Mouse (Mus musculus) cerebellum, adult 9-11 months (tissue): ENCODE results near the gene Usp47.
"Not testable (repeated sequence)": the region's sequence is repeated elsewhere in the genome, so short reads cannot be mapped to it uniquely, and the experiment has no call there.

ENCODE experiments used
- DNase-seq: peaks from one replicate; pipeline ENCODE4 v3.0.0; 2022

Usp47 gene

DNA sequence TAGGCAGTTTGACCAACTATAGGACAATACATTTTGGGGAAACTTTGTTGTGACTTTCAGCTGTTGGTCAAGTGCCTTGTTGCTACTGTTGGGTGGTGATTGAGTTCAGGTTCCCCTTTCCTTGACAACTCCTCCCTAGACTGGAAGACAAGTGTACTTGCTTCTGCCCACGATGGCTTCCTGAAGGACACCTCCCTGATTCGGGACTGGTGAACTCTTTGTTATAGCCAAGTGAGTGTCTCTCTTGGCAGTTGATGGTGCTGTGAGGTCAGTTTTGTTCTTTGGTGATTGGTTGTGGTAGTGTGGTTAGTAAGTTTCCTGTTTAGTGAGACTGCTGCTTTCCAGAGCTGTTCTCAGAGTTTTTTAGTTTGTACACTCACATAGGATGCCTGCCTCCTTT lies 19.5 kb downstream of the Usp47 start:
- DNase-seq: no peak

DNA sequence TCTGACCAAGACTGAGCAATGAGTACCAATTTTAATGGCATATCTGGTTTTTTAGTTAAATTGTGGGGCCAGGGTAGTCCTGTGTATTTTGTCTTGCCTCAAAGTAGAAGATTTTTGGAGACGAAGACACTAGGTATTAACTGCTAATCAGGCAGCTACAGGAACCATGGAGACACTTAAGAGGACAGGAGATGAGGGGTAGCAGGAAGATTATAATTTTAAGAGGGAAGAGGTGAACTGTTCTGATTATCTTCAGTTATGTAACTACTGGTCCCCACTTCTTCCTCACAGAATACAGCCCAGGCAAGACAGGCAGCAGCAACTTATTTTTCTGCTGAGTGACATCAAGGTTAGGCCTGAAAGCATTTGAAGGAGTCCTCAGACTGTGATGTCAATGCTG lies 21.9 kb downstream of the Usp47 start:
- DNase-seq: no peak

DNA sequence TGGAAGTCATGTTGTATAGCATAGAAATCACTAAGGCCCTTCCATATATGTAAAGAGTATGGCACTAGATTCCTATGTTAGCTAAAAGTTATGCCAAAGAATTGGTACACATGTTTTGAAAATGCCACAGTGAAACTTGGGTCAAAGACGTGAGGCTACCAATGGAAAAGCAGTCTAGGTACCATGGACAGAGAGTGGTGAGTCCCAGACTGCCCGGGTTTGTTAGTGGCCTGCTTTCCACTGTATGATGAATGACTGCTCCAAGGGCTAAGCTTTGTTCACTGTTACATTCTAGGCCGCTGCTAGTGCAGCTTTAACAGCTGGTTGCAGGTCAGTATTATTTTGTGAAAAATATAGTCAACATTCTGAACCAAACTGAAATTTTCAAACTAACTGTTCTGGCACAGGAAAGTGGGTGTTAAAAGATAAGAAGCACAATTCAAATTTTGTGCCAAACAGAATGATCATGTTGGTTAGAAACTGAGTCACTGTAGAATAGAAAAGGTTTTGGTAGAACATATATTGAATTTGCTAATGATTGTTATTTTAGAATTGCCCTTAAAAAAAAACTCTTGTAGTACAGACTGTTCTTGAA lies 22.6 kb downstream of the Usp47 start:
- no peak for DNase-seq

DNA sequence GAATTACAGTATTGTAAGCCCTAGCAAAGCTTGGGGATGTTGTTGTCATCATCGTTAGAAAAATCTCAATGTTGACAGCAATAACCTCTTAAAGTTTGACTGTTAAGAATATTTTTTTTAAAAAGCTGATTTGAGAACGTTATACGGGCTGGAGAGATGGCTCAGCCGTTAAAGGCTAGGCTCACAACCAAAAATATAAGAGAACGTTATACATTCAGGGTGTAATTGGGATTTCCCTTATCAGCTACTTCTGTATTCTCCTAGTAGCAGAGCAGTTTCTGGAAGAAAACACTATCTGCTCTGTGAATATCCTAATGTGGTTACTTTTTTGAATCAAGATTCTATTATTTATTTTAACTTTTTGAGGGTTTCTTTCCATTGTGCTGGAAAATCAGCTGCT lies 25.3 kb downstream of the Usp47 start:
- no peak for DNase-seq

DNA sequence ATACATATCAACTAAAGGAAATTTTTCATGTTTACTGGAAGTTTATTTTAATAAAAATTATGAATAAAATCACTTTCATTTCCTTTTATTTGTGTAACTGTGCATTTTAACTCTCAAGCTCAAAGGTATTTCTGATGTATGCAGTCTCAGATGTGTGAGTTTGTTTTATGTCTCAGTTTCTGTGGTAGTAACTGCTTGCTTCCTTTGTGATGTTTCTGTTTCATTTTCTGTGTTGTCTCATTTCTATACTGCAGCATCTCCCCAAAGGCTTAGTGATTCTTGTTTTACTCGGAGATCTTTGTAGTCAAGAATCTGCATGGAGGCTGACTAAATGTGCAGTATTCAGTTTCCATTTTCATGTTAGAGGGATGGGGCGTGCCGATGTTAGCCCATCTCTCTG lies 30.4 kb downstream of the Usp47 start:
- no peak for DNase-seq

DNA sequence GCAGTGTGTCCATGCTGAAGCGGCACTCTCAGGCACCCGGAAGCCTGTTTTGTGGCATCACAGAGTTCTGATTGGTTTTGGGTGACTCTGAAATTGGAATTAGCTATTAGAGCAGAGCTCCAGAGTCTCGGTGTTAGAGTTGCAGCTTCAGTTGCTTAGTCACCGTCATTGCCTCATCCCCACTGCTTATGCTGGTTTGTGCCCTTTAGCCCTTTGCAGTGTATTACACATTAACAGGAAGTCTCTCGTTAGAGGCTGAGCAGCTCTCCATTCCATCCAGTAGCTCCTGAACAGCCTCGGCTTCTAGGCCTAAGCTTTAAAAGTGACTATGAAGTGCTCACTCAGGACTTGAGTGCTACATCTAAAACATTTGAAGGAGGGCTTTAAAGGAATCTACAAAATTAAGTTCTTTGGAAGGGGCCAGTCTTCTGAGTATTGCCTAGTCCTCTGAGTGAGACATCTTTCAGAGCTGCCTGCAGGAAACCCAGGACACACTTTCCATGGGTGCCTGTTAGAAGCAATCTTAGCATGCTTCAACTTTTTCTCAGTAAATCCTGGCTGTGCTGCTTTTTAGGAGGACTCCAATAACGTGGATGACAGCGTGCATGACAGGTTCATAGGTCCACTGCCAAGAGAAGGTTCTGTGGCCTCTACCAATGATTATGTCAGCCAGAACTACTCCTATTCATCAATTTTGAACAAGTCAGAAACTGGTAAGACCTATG lies 32.8 kb downstream of the Usp47 start:
- DNase-seq: no peak

DNA sequence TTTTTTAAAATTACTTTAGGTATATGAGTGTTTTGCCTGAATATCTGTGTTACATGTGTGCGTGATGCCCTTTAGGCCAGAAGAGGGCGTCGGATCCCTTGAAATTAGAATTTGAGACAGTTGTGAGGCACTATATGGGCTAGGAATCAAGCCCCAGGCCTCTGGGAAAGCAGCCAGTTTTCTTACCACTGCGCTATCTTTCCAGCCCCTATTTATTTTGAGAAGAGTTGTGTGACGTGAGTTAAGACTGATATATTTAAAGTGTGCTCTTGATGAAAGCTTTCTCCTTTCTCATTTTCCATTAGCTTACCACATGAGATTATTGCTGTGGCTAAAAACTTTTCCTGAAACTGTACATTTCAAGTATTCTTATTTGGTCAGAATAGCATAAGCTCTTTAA lies 51.6 kb downstream of the Usp47 start:
- DNase-seq: no peak

DNA sequence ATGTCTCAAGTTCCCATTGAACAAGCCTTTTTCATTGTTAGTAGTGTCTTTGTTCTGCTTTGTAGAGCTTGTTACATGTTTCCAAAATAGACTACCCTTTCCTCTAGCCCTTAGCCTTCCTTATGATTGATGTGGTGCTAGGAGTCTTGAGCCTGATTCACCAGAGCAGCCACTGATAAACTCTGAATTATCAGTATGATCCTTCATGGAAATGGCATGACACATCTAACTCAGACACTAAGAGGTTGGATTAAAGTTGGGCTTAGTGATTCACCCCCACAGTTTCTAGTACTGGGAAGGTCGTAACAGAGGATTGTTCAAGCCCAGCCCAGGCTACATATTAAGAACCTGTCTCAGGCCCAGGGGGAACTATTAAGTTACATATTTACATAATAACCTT lies 59.3 kb downstream of the Usp47 start:
- DNase-seq: no peak

DNA sequence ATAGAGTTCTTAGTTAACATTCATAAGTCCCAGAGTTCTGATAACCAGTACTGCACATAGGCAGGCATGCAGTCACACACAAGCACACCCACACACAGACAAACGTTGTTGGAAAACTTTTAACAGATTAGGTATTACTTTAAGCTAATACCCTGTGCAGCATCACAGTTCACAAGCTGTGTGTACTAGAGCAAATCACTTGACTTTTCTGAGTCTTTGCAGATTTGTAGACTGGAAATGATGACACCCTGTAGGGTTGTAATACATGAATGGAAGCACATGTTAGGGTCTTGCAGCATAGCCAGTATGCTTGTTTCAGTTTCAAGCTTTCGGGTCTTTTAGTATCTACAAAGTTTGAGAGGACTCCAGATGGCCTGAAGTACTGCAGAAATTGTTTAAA lies 60.9 kb downstream of the Usp47 start:
- DNase-seq: no peak

DNA sequence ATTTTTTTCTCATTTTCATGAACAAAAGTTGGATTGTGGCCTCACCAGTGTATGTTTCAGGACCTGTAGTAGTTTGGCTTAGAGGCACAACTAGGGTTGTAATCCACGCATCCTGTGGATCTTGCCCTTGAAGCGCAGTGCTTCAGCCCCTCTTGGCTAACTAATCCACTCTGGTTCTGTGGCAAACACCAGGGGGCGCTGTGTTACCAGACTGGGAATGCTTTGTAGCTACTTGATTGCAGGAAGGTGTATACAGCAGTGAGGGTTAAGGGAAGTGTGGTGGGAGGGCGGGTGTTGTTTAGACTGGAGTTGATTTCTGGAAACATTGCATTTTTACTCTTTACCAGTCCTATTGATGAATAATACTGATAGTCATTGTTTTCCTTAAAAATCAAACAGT lies 61.8 kb downstream of the Usp47 start:
- DNase-seq: peak; percentile 82

DNA sequence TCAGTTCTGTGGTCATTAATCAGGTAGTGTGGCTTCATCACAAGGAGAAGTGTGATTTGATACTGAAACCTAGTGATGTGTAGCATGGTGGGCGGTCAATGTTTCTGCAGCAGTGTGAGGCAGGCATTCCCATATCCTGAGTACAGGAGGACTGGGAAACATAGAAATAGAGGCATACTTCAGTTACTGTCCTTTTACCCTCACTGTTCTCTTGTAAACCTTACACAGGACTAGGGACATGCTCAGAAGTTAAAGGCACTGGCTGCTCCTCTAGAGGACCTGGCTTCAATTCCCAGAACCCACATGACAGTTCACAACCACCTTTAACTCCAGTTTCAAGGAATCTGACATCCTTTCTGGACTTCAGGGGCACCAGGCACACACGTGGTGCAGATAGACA lies 62.9 kb downstream of the Usp47 start:
- no peak for DNase-seq

DNA sequence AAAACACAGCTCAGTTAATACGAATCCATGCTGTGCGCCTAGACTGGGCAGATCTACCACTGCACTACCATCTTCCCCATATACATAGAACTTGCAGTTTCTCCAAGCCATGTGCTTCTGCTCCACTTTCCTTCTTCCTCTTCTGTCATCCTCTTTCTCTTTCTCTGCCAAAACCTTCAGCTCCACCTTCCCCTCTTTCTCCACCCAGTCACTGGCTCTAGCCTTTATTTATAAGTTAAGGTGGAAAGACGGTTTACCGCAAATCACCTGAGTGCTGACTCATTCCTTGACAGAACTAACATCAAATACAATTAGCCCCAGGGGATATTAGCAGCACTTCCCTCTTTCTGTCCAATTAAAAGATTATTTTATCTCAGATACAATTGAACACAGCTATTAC lies 71.6 kb downstream of the Usp47 start:
- not testable (repeated sequence) for DNase-seq

DNA sequence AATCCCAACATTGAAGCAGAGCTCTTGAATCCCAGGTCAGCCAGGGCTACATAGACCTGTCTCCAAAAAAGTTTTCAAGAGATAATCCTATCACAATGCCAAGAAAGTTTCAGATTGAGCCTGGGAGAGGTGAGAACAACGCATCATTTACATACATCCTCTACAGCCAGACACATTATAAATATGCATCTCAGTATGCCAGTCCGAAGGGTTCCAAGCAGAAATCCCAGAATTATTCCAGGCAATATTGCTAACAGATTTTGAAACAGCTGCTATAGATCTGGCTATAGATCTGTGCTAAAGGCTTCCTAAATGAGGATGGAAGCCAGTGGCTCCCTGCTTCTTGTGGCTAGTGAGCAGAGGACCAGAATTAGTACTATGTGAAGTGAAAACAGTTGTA lies 77.6 kb downstream of the Usp47 start:
- no peak for DNase-seq

DNA sequence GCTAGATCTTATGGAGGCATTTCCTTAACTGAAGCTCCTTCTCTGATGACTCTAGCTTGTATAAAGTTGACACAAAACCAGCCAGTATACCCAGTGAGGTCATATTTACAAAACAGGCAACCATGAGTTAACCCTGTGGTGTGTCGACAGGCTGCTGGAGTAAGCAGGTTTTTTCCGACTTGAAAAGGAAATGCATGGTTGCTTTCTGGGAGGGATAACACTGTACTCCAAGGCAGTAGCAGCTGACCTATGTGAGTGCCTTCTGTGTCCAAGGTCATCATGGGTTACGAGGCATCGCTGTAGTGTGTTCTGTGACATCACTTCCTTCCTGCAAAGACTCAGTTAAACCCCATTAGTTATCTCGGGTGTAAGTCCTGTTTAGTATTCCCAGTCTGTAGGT lies 79.6 kb downstream of the Usp47 start:
- no peak for DNase-seq

DNA sequence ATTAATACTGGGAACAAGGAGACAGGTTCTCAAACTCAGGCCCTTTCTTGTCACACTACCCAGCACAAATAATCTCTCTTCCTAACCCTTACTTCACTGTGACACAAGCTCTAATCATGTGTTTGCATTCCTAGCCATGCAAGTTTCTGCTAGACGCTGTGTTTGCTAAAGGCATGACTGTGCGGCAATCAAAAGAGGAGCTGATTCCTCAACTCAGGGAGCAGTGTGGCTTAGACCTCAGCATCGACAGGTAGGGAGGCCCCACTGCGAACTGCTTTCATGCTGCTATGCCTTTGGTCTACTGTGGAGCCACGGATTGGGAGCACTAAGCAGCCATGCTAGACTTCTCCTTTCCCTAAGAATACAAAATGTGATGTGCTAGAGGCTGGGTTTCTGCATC lies 80.5 kb downstream of the Usp47 start:
- DNase-seq: no peak

DNA sequence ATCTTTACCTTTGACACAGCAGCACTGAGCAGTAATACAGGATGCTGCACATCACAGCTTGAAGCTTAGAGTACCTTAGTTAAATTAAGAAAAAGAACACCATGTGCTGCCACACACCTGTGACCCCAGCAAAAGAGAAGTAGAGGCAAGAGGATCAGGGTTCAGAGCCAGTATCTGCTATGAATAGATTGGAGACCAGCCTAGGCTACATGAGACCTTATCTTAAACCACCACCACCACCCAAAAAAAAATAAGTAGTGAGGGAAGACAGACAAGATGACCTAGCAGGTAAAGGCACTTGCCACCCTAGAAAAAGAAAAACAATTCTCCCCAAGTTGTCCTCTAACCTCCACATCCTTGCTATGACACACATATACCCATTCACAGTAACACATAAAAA lies 85.5 kb downstream of the Usp47 start:
- no peak for DNase-seq

DNA sequence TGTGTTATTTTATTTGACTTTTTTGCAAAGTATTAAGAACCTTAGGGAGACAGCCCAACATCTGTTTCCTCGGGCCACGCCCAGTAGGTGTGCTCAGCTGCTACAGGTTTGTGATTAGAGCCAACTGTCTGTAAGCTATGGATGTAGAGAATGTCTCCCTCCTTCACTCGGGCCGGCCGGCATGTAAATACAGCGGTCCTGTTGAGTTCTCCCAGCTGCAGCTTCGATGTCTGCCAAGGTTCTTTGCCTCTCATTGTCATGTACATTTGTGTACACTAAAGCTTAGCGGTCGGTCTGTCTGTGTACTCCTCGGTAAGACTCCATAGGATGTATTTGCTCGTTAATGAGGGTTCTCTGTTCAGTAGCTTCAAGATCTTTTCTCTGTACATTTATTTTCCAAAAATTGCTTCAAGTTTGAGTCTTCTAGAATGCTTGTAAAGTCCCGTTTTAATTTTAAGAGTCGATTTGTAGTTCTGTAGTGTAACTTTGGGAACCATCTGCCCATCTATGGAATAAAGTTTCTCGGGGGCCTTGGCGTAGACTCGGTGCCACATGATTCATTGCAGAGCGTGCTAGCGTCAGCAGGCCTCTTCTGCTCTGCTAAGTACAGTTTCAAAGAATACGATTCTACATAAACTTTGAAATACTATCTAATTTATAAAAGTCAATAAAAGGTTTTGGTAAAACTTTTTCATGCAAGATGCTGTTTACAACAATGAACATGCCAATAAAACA lies 87.5 kb downstream of the Usp47 start:
- DNase-seq: no peak

DNA sequence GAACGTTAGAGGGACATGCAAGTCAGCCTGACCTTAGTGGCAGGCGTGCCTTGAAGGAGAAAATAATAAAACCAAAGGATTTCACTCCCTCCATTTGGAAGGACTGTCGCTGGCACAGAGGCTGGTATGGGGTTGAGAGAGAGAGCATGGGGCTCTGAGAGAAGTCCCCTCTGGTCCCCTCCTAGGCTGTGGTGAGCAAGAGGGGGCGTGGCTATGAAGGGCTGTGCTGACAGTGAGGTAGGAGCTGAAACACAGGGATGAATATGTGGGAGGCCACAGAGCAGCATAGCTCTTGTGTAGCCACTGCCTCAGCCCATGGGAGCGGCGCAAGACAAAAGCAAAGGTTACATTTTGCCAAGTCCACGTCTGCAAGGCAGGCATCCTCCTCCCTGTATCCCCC lies 94.2 kb downstream of the Usp47 start:
- DNase-seq: no peak

DNA sequence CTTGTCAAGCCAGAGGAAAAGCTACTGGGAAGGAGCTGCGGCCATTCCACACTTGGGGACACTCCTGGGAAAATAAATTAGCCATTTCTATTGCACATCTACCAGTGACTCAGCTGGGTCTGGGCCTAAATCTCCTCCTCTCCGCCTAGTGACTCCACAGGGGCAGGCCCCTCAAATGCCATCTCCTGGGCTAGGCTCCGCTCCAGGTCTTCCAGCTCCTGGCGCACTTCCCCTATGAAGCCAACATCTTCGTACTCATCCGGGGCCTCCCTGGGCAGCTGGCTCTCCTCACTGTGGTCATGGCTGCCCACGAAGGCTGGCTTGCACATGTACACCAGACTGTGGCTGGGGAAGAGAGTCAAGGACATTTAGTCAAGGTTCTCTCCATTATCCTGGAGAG lies 94.8 kb downstream of the Usp47 start:
- DNase-seq: no peak

DNA sequence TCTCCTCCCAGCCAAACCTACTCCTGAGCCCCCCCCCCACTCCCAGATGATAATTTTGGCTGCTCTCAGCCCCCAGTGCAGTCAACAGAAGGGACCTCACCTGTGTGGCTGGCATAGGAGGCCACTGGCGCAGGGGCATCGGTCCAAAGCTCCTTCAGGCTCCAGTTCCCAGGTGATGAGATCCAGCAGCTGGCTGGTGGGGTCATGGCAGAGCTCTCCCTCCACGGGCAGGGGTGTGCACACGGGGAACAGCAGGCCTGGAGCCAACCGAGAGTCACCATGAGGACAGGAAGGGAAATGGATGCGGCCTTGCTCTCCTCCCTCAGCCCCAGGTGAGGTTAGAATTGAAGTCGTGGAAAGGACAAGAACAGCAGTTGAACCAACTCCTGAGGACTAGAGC lies 95.9 kb downstream of the Usp47 start:
- peak; percentile 53 for DNase-seq

DNA sequence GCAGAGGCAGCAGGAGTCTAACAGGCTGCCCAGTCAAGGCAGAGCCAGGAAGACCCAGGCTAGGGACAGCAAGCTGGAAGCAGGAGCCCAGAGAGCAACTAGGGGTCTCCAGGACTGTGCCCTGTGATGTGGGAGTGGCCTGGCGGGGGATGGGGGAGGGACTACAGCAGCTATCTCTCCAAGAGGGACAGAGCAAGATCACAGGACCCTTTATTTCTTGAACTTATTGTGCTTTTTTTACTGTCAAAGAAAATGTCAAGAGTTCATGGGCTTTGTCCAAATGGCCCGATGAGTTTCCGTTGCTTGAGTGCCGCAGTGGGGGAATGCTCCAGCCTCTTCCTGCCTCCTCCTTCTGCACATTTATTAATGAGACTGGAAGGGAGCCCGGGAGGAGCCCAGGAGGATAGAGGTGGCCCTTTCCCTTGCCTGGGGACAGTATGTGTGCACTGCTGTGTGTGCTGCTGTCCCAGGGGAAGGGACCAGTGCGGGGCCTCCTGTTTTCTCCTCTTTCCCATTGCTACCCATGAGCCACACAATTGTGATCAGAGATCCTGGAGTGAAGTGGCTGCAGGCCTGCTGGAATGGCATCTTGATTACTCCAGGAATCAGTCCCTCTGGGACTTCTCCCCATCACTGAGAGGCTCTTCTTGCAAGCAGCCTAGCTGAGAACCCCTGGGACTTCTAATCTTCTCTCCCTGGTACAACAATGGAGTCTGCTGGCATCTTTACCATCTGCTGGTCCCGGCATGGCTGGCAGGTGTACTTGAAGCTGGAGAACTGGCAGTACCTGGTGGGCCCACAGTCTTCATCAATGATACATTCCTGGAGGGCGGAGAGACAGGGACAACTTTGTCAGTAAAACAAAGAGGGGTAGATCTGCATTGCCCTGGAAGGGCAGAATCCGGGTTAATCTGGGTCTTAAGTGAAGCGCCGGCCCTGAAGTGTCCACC lies 97.8 kb downstream of the Usp47 start:
- DNase-seq: peak; percentile 83

DNA sequence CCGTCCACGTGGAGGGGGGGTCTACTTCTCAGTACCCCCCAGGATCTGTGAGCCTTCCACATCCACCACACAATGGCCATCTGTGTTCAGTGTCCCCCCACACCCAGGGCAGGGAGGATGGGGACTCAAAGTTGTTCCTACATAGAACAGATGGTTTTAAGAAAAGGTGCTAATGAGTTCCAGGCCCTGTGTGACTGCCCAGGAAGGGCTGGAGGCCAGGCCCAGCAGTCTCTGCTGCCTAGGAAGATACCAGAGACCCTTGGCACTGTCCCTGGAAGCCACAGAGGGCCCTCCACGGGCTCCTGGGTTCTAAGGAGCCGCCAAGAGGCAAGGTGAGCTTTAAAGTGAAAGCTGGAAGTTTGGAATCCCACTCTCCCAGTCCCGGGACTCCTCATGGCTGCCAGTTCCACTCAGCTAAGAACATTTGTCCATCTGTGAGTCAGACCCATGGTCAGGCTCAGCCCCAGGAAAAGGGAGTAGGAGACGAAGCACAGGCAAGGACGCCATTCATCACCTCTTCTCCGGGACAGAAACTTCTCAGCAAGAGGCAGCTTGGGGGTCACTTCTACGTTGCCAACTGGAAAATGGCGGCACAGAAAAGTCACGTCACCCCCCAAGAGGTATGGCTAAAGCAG lies 98.7 kb downstream of the Usp47 start:
- DNase-seq: peak; percentile 93

DNA sequence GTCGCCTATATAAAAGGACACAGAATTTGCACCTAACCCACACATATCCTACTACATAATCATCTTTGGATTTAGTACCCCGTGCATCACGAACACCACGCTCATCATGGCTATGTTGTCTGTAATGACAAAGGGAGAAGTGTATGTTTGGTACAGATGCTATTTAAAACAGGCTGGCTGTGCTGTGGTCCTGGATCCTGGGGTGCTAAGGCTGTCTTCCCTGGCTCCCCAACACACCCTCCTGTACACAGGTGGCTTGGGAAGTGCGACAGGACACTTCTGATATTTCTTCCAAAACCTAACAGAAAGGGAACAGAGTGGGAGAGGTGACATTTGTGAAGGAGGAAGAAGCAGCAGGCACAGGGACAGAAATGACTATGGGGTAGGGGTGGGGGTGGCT lies 100.3 kb downstream of the Usp47 start:
- DNase-seq: no peak
